21 mouse cellular contexts compared by ENCODE assay signal in the genomic region with DNA sequence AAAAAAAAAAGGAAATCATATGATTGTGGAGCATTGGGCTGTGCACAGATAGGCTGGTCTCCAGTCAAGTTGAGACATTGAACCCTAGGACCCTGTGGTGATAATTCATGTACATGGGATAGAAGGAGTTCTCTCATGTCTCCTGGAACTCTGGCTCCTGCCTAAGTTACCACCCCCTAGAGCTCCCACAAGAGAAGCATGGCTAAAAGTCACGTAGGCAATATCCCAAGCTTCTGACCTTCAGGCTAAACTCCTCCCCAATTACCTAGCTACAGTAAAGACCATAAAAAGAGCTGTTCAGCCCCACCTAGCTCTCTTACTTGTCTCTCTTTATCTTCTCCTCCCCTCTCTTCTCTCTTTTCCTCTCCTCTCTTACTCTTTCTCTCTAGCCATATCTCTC. TPM values are rescaled to one million over a fixed set of nuclear protein-coding genes. Genes with fewer than 3 reads are reported as not detected.
"Had no signal": no experiment of that assay in that cellular context is flagged by ENCODE, and none has a peak within 500 bp of the region (broad histone marks: within the 10 kb centered on the region; RNA-seq: fewer than 3 reads in every experiment).

No protein-coding gene starts in this region.

- H3K36me3 ChIP-seq: embryonic facial prominence, embryonic 10.5 days; embryonic facial prominence, embryonic 12.5 days; embryonic facial prominence, embryonic 13.5 days; embryonic facial prominence, embryonic 15.5 days; forebrain, embryonic 10.5 days; forebrain, embryonic 12.5 days; forebrain, embryonic 15.5 days had no signal

- H3K27ac ChIP-seq: embryonic facial prominence, embryonic 10.5 days; embryonic facial prominence, embryonic 12.5 days; embryonic facial prominence, embryonic 13.5 days; embryonic facial prominence, embryonic 15.5 days; forebrain, embryonic 10.5 days; forebrain, embryonic 12.5 days; forebrain, embryonic 13.5 days; forebrain, embryonic 15.5 days; gastrocnemius, adult 2 months; heart, adult 2 months had no signal

- H3K4me3 ChIP-seq: embryonic facial prominence, embryonic 10.5 days; embryonic facial prominence, embryonic 12.5 days; embryonic facial prominence, embryonic 13.5 days; embryonic facial prominence, embryonic 15.5 days; erythroblast, embryonic 14.5 days; forebrain, embryonic 10.5 days; forebrain, embryonic 12.5 days; forebrain, embryonic 13.5 days; forebrain, embryonic 15.5 days; gastrocnemius, adult 2 months; heart, adult 2 months had no signal

- H3K4me1 ChIP-seq: embryonic facial prominence, embryonic 10.5 days; embryonic facial prominence, embryonic 12.5 days; embryonic facial prominence, embryonic 13.5 days; embryonic facial prominence, embryonic 15.5 days; forebrain, embryonic 10.5 days; forebrain, embryonic 12.5 days; forebrain, embryonic 13.5 days; forebrain, embryonic 15.5 days had no signal

- H3K9ac ChIP-seq: embryonic facial prominence, embryonic 12.5 days; embryonic facial prominence, embryonic 13.5 days; embryonic facial prominence, embryonic 15.5 days; forebrain, embryonic 12.5 days; forebrain, embryonic 13.5 days; forebrain, embryonic 15.5 days; forebrain, postnatal 0 days had no signal

- ATAC-seq: forebrain, embryonic 13.5 days; forebrain, embryonic 14.5 days; forebrain, embryonic 15.5 days; forebrain, embryonic 16.5 days; forebrain, postnatal 0 days had no signal

- H3K27me3 ChIP-seq: embryonic facial prominence, embryonic 12.5 days; embryonic facial prominence, embryonic 13.5 days; embryonic facial prominence, embryonic 15.5 days; forebrain, embryonic 12.5 days; forebrain, embryonic 13.5 days; forebrain, embryonic 15.5 days had no signal

- H3K4me2 ChIP-seq: embryonic facial prominence, embryonic 12.5 days; embryonic facial prominence, embryonic 13.5 days; embryonic facial prominence, embryonic 15.5 days; forebrain, embryonic 12.5 days; forebrain, embryonic 13.5 days; forebrain, embryonic 15.5 days had no signal

RNA-seq across cellular contexts. Expression of a gene that starts 42.0 kb away (rescaled TPM):
- polyA plus RNA-seq: cerebellum, adult 2 months; cortical plate, adult 2 months; embryonic facial prominence, embryonic 10.5 days; embryonic facial prominence, embryonic 11.5 days; embryonic facial prominence, embryonic 12.5 days; embryonic facial prominence, embryonic 13.5 days; embryonic facial prominence, embryonic 14.5 days; embryonic facial prominence, embryonic 15.5 days; erythroblast, embryonic 14.5 days; forebrain, embryonic 10.5 days; forebrain, embryonic 11.5 days; forebrain, embryonic 12.5 days; forebrain, embryonic 13.5 days; forebrain, embryonic 14.5 days; forebrain, embryonic 15.5 days; forebrain, embryonic 16.5 days; forebrain, postnatal 0 days; frontal cortex, adult 2 months; gonadal fat pad, adult 2 months; heart, adult 2 months had no signal
